Mouse (Mus musculus) midbrain, embryonic 10.5 days (tissue): ENCODE results near the gene Rcn3. TPM values are rescaled to one million over a fixed set of nuclear protein-coding genes. Genes with fewer than 3 reads are reported as not detected.
A peak's percentile ranks its signal among the peaks of the same experiment; 100 is the strongest.

Source experiments
- DNase-seq: peaks from one replicate; pipeline ENCODE4 v3.0.0-alpha.2; 2017; ENCODE audit warnings: low spot score
- H3K27ac ChIP-seq: fragments of 300-500 bp; sonication (generic); replicated peaks from 2 replicates; pipeline ENCODE4 v1.5.1; 2016; ENCODE audit warnings: mild to moderate bottlenecking
- H3K27me3 ChIP-seq: fragments of 300-500 bp; sonication (generic); 2 replicates; pipeline ENCODE4 v1.6.1; 2016; ENCODE audit warnings: low read depth, mild to moderate bottlenecking; ENCODE audit not compliant: poor library complexity, severe bottlenecking
- H3K36me3 ChIP-seq: fragments of 300-500 bp; sonication (generic); 2 replicates; pipeline ENCODE4 v1.6.1; 2016; ENCODE audit warnings: mild to moderate bottlenecking, moderate library complexity
- H3K4me1 ChIP-seq: fragments of 300-500 bp; sonication (generic); 2 replicates; pipeline ENCODE4 v1.6.1; 2016
- H3K4me3 ChIP-seq: fragments of 300-500 bp; sonication (generic); 2 replicates; pipeline ENCODE4 v1.5.1; 2016; ENCODE audit warnings: mild to moderate bottlenecking, moderate library complexity
- H3K9me3 ChIP-seq: fragments of 300-500 bp; sonication (generic); replicated peaks from 2 replicates; pipeline ENCODE4 v1.6.1; 2016; ENCODE audit warnings: mild to moderate bottlenecking
- WGBS: fragments of 180-500 bp; shearing (Covaris S2); methylation state at CpG from one replicate; pipeline ENCODE4 v1.1.7; 2016; 5-methylcytosine and 5-hydroxymethylcytosine counted together
- polyA plus RNA-seq: library from polyadenylated mRNA; unstranded; fragments of >200 nt; fragmentation: Nextera tagmentation; extraction: Ambion mirVana; gene quantifications from 2 replicates; pipeline ENCODE4 v1.2.1, GENCODE M21; 2016

Gene Rcn3
- polyA plus RNA-seq, 1 experiment from 2014 or later, result 122 TPM

DNA sequence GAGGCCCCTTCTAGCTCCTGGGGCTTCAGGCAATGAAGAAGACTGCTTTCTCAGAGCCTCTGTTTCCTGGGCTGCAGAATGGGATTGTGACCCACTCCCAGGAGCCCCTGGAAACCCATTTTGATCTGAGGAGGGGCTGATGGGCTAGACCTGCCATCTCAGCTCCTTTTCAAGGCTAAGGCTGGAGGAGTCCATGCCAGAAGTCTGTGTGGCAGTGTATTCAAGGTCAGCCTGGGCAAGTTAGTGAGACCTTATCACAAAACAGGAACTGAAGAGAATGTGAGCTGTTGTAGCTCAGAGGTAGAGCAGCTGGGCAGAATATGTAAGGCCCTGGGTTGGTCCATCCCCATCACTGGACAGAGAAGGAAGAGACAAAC is 35.1 kb downstream of the Rcn3 start:
- H3K27me3 ChIP-seq, result no peaks in the 10 kb centered on the region
- no peak overlapping the region for H3K27ac ChIP-seq
- no peak for DNase-seq
- no peaks in the 10 kb centered on the region for H3K9me3 ChIP-seq
- 0 out of 2 replicates have a peak overlapping the region, but pooled peaks have one; percentile 1 for H3K4me3 ChIP-seq
- no peaks in the 10 kb centered on the region for H3K36me3 ChIP-seq
- H3K4me1 ChIP-seq, result peaks cover 52% of the 10 kb centered on the region

DNA sequence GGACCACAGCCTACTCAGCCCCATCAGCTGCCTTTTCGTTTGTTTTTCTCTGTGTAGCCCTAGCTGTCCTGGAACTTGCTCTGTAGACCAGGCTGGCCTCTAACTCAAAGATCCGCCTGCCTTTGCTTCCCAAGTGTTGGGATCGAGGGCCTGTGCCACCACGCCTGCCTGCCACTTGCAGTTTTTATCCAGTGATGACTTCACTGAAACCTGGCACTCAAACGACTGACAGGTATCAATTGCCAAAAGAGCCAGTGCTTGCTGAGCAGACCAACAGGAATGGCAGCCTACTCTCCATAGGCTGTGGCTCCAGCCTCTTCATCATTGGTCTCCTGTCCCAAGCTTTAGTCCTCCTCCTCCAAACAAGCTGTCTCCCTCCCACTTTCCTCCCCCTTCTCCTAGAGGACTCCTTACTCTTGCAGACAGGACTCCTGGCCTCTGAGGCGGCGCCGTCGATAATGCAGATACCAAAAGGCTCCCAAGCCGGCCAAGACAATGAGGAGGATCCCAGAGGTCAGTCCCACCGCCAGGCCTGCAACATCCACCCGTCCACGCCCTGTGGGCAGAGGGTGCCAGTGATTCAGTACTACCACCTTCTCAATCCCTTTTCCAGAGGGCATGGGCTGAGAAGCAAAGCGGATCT is 35.6 kb downstream of the Rcn3 start:
- Histone ChIP-seq H3K27ac (no peak overlapping the region), H3K36me3 (no peaks in the 10 kb centered on the region), H3K4me3 (0 out of 2 replicates have a peak overlapping the region, but pooled peaks have one; percentile 1), H3K4me1 (peaks cover 52% of the 10 kb centered on the region), H3K27me3 (no peaks in the 10 kb centered on the region), H3K9me3 (no peaks in the 10 kb centered on the region)
- 68% methylated on average over 14 of the region's 14 CpGs for WGBS
- no peak for DNase-seq

DNA sequence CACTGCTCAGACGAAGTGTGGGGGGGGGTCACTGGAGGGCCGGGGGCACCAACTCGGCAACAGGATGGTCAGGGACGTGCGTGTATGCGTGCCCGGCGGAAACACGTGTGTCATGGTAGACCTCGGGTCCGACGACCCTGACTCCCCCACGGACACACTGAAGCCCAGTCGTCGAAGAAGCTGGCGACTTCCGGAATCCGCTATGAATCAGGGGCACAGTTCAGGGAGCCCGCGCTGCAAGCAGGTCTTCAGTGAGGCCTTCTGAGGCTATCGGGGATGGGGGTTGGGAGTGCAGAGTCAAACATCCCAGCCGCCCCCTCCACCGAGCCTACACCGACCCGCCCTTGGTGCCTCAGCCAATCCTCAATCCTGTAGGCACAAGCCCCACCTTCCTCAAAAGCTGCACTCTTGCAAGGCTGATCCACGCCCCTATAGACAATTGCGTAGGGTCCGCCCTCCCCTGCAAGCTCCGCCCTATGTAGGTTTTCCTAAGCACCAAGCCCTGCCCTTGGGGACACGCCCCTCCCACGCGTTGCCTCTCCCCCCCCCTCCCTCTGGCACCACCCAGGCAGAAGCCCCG is 38.0 kb downstream of the Rcn3 start:
- peaks cover 21% of the 10 kb centered on the region for H3K36me3 ChIP-seq
- WGBS, result under 1% methylated on average over 33 of the region's 33 CpGs
- peak; percentile 97 for DNase-seq
- H3K27me3 ChIP-seq, result no peaks in the 10 kb centered on the region
- H3K4me1 ChIP-seq, result peaks cover 54% of the 10 kb centered on the region
- peak overlapping the region; percentile 98 for H3K4me3 ChIP-seq
- H3K9me3 ChIP-seq, result no peaks in the 10 kb centered on the region
- peak overlapping the region; percentile 100 for H3K27ac ChIP-seq

- H3K27me3 ChIP-seq, result no peaks in the 10 kb centered on the region
- under 1% methylated on average over 52 of the region's 59 CpGs for WGBS
- H3K9me3 ChIP-seq, result no peaks in the 10 kb centered on the region
- H3K4me3 ChIP-seq, result peak overlapping the region; percentile 98
- H3K36me3 ChIP-seq, result peaks cover 28% of the 10 kb centered on the region
- peak; percentile 86 for DNase-seq
- H3K4me1 ChIP-seq, result peaks cover 50% of the 10 kb centered on the region
- peak overlapping the region; percentile 100 for H3K27ac ChIP-seq
These were observed 38.7 kb downstream of the Rcn3 start for GRCm38 (mm10) chr7:45053117-45053930.

- 0% methylated on average over 15 of the region's 18 CpGs for WGBS
- Histone ChIP-seq H3K36me3 (peaks cover 34% of the 10 kb centered on the region), H3K4me3 (peak within 1 kb of the TSS; percentile 98), H3K27me3 (no peaks in the 10 kb centered on the region), H3K9me3 (no peaks in the 10 kb centered on the region), H3K4me1 (peaks cover 50% of the 10 kb centered on the region), H3K27ac (peak within 1 kb of the TSS; percentile 100)
- no peak for DNase-seq
These were observed 39.2 kb downstream of the Rcn3 start, which contains the start of gene Prr12 for GRCm38 (mm10) chr7:45052862-45053116. Gene Prr12 (minus strand): TSS chr7:45052881.

DNA sequence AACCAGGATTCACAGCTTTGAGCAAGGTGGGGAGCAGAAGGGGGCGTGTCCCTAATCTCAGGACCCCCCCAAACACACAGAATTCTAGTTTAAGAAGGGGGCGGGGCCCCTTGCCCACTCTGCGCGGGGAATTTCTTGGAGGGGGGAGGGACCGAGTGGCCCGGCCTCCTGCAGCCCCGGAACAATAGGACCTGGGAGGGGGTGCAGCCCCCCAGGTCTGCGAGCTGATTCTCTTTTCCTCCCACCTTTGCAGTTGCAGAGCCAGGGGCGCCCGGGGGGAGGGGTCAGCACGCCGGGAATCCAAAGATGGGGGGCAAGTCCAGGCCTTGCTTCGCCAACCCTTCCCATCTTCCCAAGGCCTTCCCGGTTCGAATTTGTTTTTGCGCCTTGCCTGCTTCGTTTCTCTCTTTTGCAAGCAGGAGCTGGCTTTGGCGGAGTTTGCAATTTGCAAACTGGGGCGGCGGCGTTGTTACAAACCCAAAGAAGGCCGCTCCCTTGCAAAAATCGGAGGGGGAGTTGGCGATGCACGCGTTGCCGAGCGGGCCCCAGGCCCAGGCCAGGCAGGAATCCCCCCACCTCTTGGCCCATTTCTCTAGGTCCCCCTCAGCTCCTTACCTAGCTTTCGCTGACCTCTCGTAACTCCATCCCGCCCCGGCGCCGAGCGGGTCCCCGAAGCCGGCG is 39.7 kb downstream of the Rcn3 start:
- Histone ChIP-seq H3K4me3 (peak overlapping the region; percentile 98), H3K27me3 (no peaks in the 10 kb centered on the region), H3K4me1 (peaks cover 50% of the 10 kb centered on the region), H3K9me3 (no peaks in the 10 kb centered on the region), H3K36me3 (peaks cover 38% of the 10 kb centered on the region), H3K27ac (peak overlapping the region; percentile 100)
- peak; percentile 27 for DNase-seq
- under 1% methylated on average over 37 of the region's 38 CpGs for WGBS

- peak; percentile 32 for DNase-seq
These were observed 40.4 kb downstream of the Rcn3 start for GRCm38 (mm10) chr7:45051601-45051974.

GRCm38 (mm10) chr7:45050945-45051600 is 40.9 kb downstream of the Rcn3 start:
- Histone ChIP-seq H3K4me1 (peaks cover 46% of the 10 kb centered on the region), H3K27me3 (no peaks in the 10 kb centered on the region), H3K27ac (peak overlapping the region; percentile 100), H3K4me3 (peak overlapping the region; percentile 98), H3K36me3 (peaks cover 51% of the 10 kb centered on the region), H3K9me3 (no peaks in the 10 kb centered on the region)
- DNase-seq, result peak; percentile 87
- 4% methylated on average over 16 of the region's 16 CpGs for WGBS

More at GRCm38 (mm10) chr7:45051601-45051974, 40.4 kb downstream of the Rcn3 start:
- Histone ChIP-seq H3K9me3 (no peaks in the 10 kb centered on the region), H3K27ac (peak overlapping the region; percentile 100), H3K27me3 (no peaks in the 10 kb centered on the region), H3K36me3 (peaks cover 46% of the 10 kb centered on the region), H3K4me3 (peak overlapping the region; percentile 98), H3K4me1 (peaks cover 47% of the 10 kb centered on the region)
- 2% methylated on average over 13 of the region's 13 CpGs for WGBS

DNA sequence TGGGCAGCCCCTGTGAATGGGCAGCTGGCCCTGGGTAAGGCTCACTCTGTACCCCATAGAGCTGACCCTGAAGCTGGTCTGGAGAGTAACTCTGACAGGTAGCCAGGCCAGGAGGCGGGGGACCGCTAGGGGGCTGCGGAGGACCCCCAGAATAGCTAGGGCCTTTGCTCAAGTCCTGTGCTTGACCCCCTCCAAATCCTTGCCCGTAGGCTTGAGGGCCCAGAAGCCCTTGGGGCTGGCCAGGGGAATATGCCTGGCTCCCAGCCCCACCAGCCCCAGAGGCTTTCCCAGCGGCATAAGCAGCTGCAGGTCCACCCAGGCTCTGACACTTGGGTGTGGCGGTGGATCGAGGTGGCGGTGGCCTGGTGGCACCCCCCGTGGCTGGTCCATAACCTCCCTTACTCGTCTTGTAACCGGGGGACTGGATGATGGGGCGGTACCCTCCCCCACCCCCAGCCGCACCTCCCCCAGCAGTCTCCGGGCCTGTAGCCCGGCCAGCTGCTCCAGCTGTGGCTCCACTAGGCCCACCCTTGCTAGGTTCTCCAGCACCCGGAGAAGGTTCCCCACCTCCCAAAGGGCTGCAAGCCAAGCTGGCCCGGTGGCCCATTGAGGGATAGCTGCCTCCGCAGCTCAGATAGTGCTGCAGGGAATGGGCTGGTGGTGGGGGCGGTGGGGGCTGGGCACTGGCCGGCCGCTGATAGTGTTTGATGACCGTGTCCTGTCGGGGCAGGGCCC is 42.9 kb downstream of the Rcn3 start:
- Histone ChIP-seq H3K27ac (no peak overlapping the region; the same call in 1 of the 2 replicates), H3K4me1 (peaks cover 38% of the 10 kb centered on the region), H3K4me3 (peak overlapping the region; percentile 98), H3K27me3 (no peaks in the 10 kb centered on the region), H3K9me3 (no peaks in the 10 kb centered on the region), H3K36me3 (peaks cover 71% of the 10 kb centered on the region)
- no peak for DNase-seq
- WGBS, result 96% methylated on average over 20 of the region's 23 CpGs

GRCm38 (mm10) chr7:45048001-45048890 is 43.8 kb downstream of the Rcn3 start:
- H3K27me3 ChIP-seq, result no peaks in the 10 kb centered on the region
- no peak for DNase-seq
- no peaks in the 10 kb centered on the region for H3K9me3 ChIP-seq
- H3K4me1 ChIP-seq, result peaks cover 31% of the 10 kb centered on the region
- peak overlapping the region; percentile 98 for H3K4me3 ChIP-seq
- peaks cover 79% of the 10 kb centered on the region for H3K36me3 ChIP-seq
- WGBS, result 93% methylated on average over 38 of the region's 38 CpGs
- no peak overlapping the region for H3K27ac ChIP-seq

DNA sequence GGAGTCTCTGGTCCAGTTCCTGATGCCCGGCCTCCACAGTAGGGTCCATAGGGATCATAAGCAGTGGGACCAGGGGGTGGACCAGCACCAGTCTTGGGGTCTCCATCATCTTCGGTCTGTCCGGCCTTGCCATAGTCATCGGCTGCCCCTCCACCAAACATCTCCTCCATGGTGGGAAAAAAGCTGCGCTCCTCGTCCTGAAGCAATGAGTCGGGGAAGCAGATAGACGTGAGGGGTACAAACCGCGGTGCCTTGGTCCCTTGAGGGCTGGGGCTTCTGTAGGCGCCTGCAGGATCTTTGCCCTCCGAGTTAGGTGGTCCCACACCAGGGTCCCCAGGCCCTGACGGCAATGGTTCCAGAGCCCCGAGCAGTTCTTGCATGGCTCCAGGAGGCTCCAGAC is 44.5 kb downstream of the Rcn3 start:
- Histone ChIP-seq H3K4me3 (no peak overlapping the region), H3K27me3 (no peaks in the 10 kb centered on the region), H3K27ac (no peak overlapping the region), H3K36me3 (peaks cover 87% of the 10 kb centered on the region), H3K4me1 (peaks cover 31% of the 10 kb centered on the region), H3K9me3 (no peaks in the 10 kb centered on the region)
- 98% methylated on average over 14 of the region's 14 CpGs for WGBS
- DNase-seq, result no peak
